Mouse (Mus musculus) urinary bladder, adult 18-20 months (tissue): ENCODE data around the gene Pip5k1b.

ENCODE experiments used
- DNase-seq, 2 experiments: peaks; one replicate each; pipeline ENCODE4 v3.0.0; 2022; ENCODE audit warnings: low spot score in 2 of 2, mixed read lengths in 2 of 2

Gene Pip5k1b

DNA sequence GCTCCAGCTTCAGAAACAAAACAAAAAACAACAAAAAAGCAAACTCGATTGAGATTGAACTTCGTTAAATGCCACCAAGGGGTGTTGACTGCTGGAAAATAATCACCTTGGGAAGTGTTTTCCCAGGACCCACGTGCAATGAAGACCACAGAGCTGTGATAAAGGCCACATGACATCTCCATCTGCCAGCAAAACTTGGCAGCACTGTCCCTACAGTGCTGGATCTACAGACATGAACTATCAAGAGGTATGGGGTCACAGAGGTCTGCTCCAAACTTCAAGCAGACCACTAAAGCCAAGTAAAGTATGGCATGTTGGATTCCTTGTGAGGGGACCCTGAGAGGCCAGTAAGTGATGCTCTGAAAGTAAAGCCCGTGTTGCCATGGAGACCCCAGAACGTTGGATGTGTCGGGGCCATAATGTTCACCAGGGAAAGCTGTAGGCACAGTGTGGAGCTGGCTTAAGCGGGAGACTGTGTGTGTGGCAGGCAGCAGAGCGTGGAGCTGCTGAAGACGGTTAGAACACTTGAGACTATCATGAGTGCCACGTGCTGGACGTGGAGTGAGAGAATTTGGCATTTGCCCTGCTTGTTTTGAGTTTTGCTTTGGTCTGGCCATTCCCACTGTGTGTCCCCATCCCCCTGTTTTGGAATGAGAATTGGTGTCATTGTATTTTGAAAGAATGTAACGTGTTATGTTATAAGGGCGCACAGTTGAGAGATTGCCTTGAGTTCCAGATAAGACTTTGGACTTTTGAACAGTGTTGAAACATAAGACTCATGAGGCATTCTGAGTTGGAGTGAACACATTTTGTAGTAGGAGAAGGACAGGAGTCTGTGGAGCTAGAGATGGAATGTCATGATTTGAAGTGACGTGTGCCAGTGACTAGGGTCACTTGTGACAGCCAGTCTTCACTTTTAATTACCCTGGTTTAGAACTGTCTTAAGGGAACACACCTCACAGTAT, 12.0 kb downstream of the Pip5k1b start:
- no peak for DNase-seq

DNA sequence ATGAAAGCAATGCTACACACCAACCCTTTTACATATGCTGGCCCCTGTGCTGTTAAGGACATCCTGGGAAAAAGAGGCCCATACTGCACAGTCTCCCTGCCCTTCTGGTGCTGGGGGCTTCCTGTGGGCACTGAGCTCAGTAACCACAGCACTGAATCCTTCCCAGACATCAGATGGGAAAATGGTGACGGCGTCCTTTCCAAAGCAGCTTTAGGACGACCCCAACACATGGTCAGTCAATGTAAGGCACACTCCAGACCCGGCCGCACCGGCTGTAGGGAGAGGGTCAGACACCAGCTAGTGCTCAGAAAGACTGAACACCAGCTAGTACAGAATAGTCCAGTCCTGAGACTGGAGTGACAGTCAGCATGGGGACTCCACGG, 13.4 kb downstream of the Pip5k1b start:
- no peak for DNase-seq

DNA sequence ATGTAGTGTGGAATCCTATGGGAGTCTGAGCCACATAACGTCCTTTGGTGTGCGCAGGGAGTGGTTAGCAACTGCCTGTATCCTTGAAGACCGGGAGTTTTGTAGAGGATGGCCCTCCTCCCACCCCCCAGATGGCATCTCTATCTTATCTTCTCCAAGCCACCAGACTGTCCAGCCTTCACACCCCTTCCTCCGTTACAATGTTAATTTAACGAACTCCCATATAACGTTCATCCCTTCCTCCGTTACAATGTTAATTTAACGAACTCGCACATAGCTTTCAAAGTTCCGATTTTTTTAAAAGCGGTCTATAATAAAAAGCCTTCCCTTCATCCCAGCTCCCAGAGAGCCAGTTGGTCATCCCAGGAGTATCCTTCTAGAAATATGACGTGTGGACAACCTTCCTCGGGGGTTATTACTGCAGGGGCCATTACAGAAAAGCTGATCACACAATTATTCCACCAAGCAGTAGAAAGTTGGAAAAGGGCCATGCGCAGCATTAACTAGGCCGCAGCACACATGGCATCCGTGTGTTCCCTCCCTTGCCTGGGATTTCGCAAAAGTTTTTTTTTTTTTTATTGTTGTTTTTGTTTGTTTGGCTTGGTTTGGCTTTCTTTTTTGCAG, 13.9 kb downstream of the Pip5k1b start:
- DNase-seq = no peak

DNA sequence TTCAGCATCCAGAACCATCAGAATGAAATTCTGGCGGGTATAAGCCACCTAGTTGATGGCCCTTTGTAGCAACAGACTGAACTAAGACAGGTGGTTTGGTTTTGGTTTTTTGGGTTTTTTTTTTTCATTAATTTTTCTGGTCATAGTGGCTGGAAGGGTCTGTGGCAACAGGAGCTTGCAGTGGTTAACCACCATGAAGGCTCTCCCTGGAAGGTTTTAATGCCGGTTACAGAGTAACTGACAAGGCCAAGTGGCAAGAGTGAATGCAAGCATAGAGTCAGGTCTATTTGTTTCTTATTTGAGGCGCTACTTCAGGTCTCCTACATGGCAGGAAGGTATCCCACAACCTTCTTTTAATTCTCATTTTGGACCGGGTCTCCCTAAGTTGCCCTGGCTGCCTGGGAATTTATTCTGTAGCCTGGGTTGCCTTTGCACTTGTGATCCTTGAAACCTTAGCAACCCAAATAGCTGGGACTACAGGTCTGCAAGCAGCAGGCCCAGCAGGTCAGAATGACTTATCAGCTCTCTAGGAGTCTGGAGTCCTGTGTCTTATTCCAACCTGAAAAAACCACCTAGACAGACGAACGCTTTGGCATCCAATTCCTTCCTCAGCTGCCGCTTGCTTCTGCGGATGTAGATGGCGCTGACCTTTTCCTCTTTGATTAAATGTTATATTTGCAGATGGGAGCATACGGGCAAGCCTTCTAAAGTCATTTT, 14.6 kb downstream of the Pip5k1b start:
- DNase-seq = no peak

DNA sequence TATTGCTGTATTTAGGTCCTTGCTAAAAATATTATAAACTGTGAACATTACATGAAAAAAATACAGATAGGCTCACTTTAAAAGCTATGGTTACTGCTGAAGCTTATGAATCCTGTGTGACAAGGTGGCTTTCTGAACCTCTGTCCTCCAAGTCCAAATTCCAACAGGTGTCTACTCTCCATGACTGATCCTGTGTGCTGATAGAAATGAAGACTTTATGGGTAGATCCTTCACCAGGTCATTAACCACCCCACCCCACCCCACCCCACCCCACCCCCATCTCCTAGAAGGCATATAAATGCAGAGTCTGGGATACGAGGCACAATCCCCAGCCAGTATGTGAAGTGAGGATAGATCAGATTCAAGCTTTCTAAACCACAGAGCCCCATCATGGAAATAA, 16.6 kb downstream of the Pip5k1b start:
- no peak for DNase-seq

DNA sequence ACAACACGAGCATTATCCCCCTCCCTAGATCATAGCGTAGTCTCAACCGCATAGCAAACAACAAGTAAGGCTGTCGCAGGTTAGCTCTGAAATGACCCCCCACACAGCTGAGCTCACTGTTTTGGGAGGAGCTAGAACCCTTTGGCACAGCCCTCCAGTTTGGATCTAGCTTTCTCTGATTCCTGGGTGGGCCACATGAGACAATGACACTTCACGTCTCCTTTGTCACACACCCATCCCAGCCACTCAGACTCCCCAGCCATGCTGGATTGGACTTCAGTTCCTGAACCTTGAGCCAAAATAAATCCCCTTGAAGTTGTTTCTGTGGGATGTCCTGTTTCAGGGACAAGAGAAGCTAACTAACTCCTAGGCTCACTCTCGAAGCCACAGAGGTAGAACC, 17.5 kb downstream of the Pip5k1b start:
- no peak for DNase-seq

DNA sequence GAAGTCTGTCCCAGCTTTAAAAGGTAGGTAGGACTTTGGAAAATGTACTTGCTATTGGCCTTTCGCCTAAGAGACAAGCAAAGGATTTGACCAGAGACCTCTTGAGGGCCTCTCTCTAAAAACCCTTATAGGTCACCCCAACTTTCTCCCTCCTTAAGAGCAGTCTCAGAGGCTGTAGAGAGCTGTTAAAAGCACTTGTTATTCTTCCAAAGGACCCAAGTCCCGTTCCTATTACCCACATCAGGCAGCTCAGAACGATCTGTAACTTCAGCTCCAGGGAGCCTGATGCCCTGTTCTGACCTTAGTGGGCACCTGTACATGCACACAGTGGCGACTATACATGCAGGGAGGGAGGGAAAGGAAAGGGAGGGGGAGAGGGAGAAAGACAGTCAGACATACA, 18.0 kb downstream of the Pip5k1b start:
- DNase-seq = no peak

DNA sequence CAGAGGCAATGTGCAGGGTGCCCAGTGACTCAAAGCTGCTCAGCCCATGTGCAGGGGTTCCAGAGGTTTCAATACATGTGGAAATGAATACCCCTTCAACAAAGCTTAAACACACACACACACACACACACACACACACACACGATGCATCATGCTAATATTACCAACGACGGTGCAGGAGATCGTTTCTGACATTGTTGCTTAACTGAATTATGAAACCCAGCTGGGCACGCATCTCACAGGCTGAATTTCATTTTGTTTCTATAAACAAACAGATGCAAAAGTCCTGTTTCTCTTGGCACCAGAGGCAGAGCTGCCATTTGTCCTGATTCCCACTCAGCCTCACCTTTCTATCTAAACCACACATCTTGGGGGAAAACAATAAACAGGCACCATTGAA, 18.8 kb downstream of the Pip5k1b start:
- no peak for DNase-seq

DNA sequence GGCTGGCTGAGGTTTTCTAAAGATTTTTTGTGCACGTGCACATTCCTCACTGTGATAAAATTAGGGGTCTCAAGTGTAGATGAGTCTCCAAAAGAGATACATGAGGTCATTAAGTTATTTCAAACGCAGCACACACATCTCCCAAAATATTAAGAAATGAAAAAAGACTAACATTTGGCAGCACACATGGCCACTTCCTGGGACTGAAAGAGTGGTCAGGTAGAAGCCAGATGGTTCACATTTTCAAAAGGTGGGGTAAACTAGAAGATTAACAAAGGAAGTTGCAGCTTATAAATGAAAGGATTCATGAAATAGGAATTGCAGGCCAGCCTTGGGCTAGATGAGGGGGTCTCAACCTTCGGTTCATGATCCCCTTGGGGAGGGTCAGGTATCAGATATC, 19.4 kb downstream of the Pip5k1b start:
- no peak for DNase-seq

DNA sequence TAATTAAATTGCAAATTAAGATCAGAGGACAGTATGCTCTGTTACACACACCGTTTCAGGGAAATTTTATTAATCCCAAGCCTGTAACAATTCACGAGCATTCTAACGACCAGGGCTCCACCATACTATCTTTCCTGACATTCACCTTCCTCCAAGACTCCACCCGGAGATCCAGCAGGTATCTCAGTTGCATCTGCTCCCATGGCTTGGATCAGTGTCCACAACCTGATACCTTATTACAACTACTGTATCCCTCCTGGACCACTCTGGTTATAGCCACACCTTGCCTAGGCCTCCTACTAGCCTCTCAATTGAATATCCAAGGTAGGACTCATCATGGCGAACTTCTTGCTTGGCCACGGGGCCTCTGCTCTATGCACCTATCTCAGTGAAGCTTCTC, 20.5 kb downstream of the Pip5k1b start:
- no peak for DNase-seq

DNA sequence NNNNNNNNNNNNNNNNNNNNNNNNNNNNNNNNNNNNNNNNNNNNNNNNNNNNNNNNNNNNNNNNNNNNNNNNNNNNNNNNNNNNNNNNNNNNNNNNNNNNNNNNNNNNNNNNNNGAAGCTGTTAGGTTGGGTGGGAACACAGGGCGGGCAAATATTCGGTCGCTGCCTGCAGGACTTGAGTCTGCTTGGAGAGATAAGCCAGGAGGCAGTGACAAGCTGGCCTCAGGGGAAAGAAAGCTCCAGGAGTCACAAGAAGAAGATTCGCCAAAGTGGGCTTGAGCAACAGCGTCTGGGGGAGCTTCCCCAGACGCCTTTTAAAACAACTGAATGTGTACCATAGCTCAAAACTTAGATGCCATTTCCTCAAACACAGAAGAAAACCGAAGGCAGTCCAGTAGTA, 20.9 kb downstream of the Pip5k1b start:
- DNase-seq = no peak

DNA sequence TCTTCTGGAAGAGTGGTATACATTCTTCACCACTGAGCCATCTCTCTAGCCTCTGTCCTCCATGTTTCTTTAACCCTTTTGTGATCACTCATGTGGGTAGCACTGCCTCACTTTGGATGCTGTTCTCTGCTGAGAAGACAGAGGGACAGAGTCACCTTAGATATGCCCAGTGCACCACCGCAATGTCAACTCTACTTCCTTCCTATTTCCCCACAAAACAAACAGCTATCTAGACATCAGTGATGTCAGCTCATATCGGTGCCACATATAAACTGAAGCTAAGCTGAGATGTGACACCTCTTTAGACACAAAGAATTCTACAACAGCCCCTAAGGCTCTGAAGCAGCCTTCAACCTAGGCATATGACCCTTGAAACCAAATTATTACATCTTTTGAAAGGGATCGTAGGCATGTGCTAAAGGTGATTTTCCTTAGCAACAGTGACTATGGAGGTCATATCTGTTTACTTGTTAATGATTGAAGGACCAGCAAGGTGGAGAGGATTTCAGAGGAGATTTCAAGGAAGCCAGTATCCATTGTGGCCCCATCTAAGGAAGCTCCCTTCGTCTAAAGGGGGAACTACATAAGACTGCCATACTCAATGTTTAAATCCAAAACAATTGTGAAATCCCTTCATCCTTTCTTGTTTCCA, 26.6 kb downstream of the Pip5k1b start:
- no peak for DNase-seq

DNA sequence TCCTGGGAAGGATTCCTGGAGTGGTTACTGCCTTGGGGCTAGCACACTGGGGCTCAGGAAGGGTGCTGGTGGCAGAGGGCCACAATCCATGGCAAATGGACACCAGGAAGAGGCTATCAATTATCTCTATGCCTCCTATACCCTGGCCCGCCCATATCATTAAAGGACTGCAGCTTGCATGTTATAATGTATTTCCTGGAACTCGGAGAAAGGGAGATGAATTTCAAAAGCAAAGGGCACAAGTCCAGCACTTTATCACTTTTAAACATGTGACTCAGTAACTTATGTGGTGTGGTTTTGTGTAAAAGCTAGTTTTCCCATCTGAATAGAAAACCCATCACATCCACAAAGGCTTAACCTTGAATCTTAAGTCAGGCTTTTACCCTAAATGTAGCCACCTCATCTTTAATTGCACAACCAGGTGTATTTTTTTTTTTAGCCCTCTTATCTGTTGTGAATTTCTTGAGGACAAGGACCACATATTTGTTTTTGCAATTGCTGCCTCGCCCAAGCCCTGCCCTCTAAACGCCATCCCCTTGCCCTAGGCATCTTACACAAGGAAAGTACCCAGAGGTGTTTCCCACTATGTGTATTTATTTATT, 27.4 kb downstream of the Pip5k1b start:
- DNase-seq = no peak

DNA sequence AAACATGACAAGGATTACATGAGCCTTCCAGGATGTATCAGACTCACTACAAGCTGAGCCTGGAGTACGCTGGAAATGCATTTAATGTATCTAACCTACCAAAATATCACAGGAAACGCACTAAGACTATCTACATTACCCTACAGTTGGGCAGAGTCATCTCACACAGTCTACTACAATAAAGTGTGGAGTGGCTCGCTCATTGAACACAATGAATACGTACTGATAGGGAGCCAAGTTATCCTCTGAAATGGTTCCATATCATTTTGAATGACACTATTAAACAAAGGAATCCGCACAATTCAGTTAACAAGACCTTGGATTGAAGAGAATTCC, 28.1 kb downstream of the Pip5k1b start:
- no peak for DNase-seq

DNA sequence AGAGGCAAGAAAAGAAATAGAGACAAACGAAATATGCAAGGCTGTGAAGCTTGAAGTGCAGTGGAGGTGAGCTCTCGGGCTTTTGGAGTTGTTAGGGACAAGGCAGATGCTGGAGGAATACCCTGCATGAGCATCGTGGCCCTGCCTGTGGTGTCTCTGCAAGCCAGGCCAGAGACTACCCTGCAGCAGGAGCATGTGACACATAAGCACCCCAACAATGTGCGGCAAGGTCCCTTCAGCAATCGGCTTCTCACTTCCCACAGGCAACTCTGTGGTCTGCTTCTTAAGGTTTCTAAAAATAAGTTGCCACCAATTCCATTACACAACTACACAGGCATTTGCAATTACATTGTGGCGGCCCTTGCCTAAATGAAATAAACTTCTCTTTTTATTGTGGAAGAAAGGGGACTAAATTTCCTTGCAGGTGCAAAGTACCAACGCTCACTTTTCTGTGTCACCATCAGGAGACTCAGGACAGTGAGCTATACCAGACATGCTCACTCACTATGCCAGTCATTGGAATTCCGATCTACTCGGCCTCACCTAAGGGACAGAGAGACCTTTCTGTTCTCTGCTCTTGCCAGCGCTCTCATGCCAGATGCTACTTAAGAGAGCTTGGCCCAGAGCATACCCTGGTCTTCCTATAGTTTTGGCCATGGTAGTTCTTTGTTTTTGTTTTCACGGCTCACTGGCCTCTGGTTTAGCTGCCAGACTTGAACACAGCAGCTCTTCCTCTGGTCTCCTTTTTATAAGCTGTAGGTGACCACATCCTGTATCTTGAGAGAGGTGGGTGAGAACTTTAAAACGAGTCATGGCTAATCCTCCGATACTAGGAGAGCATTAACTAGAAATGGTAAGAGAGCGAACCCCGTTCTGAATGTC, 28.7 kb downstream of the Pip5k1b start:
- no peak for DNase-seq

DNA sequence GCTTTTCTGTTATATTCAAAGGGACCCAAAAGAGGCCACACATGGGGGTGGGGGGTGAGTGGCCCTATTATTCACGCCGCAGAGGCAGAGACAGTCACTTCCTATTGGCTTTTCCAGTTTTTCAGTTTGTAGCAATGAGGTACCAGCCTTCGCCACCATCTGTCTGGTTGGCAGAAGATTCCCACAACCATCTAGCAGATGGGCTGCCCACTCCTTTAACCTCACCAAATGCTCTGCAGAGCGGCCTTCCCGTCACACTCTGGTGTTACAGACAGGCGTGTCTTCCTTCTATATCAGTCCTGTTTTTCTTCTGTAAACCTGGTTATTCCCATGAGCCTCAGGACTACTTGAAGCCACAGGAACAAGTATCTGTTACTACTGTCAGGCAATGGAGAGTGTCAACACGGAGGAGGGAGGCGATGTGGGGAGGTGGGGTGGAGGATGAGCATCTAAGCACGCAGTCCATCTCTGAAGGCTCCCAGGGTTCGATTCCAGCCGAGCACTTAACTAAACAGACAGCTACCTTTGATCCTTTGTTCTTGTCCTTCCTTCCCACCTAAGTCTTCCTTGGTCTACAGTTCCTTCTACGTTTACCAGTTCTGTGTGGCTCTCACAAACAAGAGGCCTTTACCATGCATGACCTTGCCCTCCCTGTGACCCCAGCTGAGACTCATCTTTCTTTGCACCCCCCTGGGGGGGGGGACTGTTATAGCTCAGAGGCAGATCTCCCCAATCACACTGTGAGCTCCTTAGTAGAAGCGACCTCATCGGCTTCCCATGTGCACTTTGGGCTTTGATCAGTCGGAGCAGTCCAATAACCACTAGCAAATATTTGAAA, 32.0 kb downstream of the Pip5k1b start:
- DNase-seq = no peak

DNA sequence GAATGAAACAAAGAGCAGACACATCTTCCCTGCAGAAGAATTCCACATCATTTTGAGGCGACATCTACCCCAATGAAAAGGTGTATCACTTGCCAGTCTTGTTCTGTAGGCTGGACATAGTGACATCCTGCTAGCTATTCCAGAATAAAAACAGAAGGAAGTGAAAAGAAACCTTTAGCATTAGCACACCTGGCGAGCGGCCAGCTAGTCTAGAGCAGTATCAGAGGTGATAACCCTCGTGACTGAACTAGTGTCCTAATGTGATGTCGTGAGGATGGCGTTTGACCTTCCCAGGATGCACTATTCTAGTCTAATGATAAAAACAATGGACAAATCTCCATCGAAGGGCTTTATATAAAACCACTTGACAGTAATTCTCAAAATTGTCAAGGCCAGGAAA, 33.7 kb downstream of the Pip5k1b start:
- DNase-seq = no peak

DNA sequence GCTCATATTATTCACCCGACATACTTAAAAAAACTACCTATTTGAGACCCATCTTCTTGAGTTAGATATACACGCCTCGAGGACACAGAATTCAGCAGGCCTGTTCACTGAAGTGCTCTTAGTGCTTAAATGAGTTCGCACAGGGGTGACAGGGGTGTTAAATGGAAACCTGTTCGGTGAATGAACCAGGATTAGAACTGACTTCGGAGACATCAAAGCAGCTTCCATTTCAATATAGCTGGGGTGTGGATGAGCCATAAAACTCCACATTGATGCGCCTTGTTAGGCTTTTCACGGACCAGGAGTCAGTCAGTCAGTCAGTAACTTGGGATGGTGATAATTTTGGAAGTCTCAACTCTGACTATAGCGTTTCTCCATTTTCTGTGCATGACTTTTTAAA, 34.5 kb downstream of the Pip5k1b start:
- DNase-seq = no peak

DNA sequence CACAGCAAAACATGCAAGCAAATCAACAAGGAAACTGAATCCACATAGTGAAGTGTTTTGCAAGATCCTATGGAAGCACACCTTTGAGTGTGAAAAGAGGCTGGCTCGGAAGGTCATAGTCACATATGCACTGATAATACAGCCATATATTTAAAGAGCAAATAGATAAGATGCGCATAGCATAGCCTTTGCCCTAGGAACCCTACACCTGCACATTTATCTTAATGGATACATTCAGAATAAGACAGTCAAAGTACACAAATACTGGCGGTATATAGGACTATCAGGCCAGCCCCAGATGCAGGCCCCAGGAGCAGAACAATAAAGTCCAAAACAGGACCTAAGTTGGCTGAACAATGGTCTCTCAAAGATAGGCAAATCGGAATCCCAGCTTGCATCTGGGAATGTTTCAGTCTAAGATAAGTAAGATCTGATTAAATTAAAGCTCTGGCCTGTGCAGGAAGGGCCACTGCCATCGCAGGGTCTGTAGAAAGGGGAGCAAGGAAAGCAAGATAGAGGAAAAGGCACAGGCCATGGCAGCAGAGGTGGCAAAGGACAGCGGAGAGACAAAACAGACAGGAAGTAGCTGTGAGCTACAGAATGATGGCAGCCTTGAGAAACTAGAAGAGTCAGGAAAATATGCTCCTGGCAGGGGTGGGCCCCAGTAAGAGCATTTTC, 35.8 kb downstream of the Pip5k1b start:
- DNase-seq = no peak
